Mouse (Mus musculus) liver, adult 2 months (tissue): ENCODE data around the gene Hrg. TPM values are rescaled to one million over a fixed set of nuclear protein-coding genes. Genes with fewer than 3 reads are reported as not detected.
"Not testable (repeated sequence)": the region's sequence is repeated elsewhere in the genome, so short reads cannot be mapped to it uniquely, and the experiment has no call there.

Experiments
- DNase-seq: peaks from one replicate; pipeline ENCODE4 v3.0.0-alpha.2; 2011; ENCODE audit warnings: low read depth, low spot score; ENCODE audit errors: extremely low read depth
- H3K27ac ChIP-seq: fragments of 200-500 bp; replicated peaks from 2 replicates; pipeline ENCODE4 v1.5.1; 2012; ENCODE audit warnings: low read depth, mild to moderate bottlenecking, control low read depth, inconsistent platforms, low read length; ENCODE audit not compliant: insufficient read depth
- H3K27me3 ChIP-seq: fragments of 200-500 bp; 2 replicates; pipeline ENCODE4 v1.6.1; 2012; ENCODE audit warnings: mild to moderate bottlenecking, moderate library complexity, low read length, inconsistent platforms; ENCODE audit not compliant: control insufficient read depth, insufficient read depth
- H3K36me3 ChIP-seq: fragments of 200-500 bp; 2 replicates; pipeline ENCODE4 v1.6.1; 2012; ENCODE audit warnings: low read length, inconsistent platforms; ENCODE audit not compliant: control insufficient read depth, insufficient read depth
- H3K4me1 ChIP-seq: fragments of 200-500 bp; 2 replicates; pipeline ENCODE4 v1.6.1; 2011; ENCODE audit warnings: low read length; ENCODE audit not compliant: control insufficient read depth, insufficient read depth
- H3K4me3 ChIP-seq: fragments of 200-500 bp; 2 replicates; pipeline ENCODE4 v1.5.1; 2011; ENCODE audit warnings: low read depth, mild to moderate bottlenecking, control low read depth, low read length, moderate library complexity; ENCODE audit not compliant: insufficient read depth
- H3K79me2 ChIP-seq: fragments of 200-500 bp; 2 replicates; pipeline ENCODE4 v1.6.1; 2012; ENCODE audit warnings: inconsistent platforms, mild to moderate bottlenecking, low read length, moderate library complexity; ENCODE audit not compliant: control insufficient read depth, insufficient read depth
- H3K9ac ChIP-seq: fragments of 200-500 bp; 2 replicates; pipeline ENCODE4 v1.6.1; 2012; ENCODE audit warnings: low read depth, mild to moderate bottlenecking, control low read depth, inconsistent platforms, low read length
- CTCF ChIP-seq: fragments of 200-500 bp; IDR thresholded peaks from 2 replicates; pipeline ENCODE4 v1.5.1; 2011; ENCODE audit warnings: low read depth, low read length, control low read depth
- POLR2A ChIP-seq: fragments of 200-500 bp; IDR thresholded peaks from 2 replicates; pipeline ENCODE4 v1.6.1; 2011; ENCODE audit warnings: low read length, control low read depth; ENCODE audit not compliant: insufficient read depth; ENCODE audit errors: extremely low read depth
- WGBS: fragments of 180-500 bp; shearing (Covaris S2); methylation state at CpG from one replicate; pipeline ENCODE4 v1.1.7; 2018; 5-methylcytosine and 5-hydroxymethylcytosine counted together
- polyA plus RNA-seq: library from polyadenylated mRNA; depleted of rRNA; stranded (reverse); fragments of >200 nt; gene quantifications from 2 replicates; pipeline ENCODE4 v1.2.3, GENCODE M21; 2012; rRNA removed
- total RNA-seq: library from RNA; depleted of rRNA; stranded (reverse); fragments of >200 nt; gene quantifications from 2 replicates; pipeline ENCODE4 v1.2.3, GENCODE M21; 2014; rRNA removed

Gene Hrg
- total and polyA plus RNA-seq, 2 experiments, result 312 to 574 TPM

DNA sequence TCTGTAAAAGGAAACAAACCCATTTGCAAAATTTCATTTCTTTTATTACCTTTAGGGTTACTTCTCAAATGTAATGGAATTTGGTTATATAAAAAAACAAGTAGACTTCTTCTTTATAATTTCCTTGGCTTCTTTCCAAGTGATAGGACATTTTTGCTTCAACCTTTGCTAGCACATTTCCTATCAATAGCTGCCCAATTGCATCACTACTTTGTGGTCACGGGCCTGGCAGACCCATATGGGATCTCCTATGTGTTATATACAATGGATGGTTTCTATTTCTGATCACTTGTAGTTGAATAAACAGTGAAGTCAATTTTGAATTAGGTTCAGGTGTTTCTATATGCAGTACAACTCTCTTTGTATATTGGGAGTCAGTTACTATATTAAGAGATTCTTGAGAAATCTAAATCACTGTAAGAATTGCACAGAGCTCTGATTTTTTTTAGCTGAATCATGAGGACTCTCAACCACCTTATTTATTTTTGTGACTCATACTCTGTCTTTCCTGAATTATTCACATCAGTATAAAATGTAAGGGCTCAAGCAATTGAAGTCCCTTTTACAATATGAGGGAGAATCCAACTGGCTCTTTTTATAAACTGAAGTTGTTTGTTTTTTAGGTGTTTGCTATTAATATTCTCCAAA, 16.6 kb downstream of the Hrg start:
- TF ChIP-seq POLR2A (no peak), CTCF (no peak)
- Histone ChIP-seq H3K9ac (no peak overlapping the region), H3K27ac (no peak overlapping the region), H3K79me2 (no peaks in the 10 kb centered on the region), H3K27me3 (no peaks in the 10 kb centered on the region), H3K36me3 (no peaks in the 10 kb centered on the region), H3K4me1 (peaks cover 7% of the 10 kb centered on the region; the same call in 1 of the 2 replicates), H3K4me3 (no peak overlapping the region)
- DNase-seq, result no peak
- 75% methylated on average over 1 of the region's 1 CpGs for WGBS

DNA sequence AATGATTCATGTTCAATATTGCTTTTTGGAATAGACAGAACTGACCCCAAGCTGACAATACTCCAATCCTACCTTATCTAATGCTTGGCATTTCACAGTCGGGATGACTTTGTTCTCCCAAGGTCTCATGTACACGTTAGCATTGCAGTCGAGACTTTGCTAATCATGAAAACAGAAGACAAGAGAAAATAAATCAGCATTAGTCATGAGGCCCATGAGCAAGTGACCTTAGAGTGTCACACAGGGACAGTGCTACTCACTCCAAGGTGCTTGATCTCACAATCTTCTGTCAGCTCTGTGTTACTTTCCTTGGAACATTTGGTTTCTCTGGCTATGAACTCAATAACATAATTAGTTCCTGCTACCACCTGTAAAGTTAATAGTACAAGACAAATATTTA, 46.1 kb downstream of the Hrg start:
- peaks cover 31% of the 10 kb centered on the region for H3K36me3 ChIP-seq

More for the DNA sequence above, 46.1 kb downstream of the Hrg start:
- not testable (repeated sequence) for H3K9ac ChIP-seq, H3K27ac ChIP-seq, H3K27me3 ChIP-seq, H3K79me2 ChIP-seq, DNase-seq, H3K4me3 ChIP-seq, H3K4me1 ChIP-seq
- 87% methylated on average over 3 of the region's 3 CpGs for WGBS

Other genes with a start within 250 kb of the Hrg start
- not detected in 2 replicates for gene Crygs, start 139.5 kb upstream of the Hrg start, total RNA-seq
- 0.10 and 0.14 TPM in 2 replicates for gene Crygs, start 139.5 kb upstream of the Hrg start, polyA plus RNA-seq
- gene Tbccd1, start 93.4 kb upstream of the Hrg start, total RNA-seq, result 22.7 and 24.0 TPM in 2 replicates
- gene Tbccd1, start 93.4 kb upstream of the Hrg start, polyA plus RNA-seq, result 16.9 and 19.9 TPM in 2 replicates
- gene Dnajb11, start 93.2 kb upstream of the Hrg start, total RNA-seq, result 62.0 and 67.7 TPM in 2 replicates
- gene Dnajb11, start 93.2 kb upstream of the Hrg start, polyA plus RNA-seq, result 20.7 and 23.9 TPM in 2 replicates
- gene Ahsg, start 59.8 kb upstream of the Hrg start, total RNA-seq, result 10,308 and 11,624 TPM in 2 replicates
- 17,109 and 17,601 TPM in 2 replicates for gene Ahsg, start 59.8 kb upstream of the Hrg start, polyA plus RNA-seq
- 107 and 165 TPM in 2 replicates for gene Fetub, start 32.7 kb upstream of the Hrg start, total RNA-seq
- 414 and 419 TPM in 2 replicates for gene Fetub, start 32.7 kb upstream of the Hrg start, polyA plus RNA-seq
- 449 and 472 TPM in 2 replicates for gene Kng2, start 78.4 kb downstream of the Hrg start, total RNA-seq
- gene Kng2, start 78.4 kb downstream of the Hrg start, polyA plus RNA-seq, result 97.8 and 123 TPM in 2 replicates
- gene Kng1, start 106.8 kb downstream of the Hrg start, total RNA-seq, result 1,906 and 2,075 TPM in 2 replicates
- 642 and 701 TPM in 2 replicates for gene Kng1, start 106.8 kb downstream of the Hrg start, polyA plus RNA-seq
- gene Eif4a2, start 156.4 kb downstream of the Hrg start, total RNA-seq, result 325 and 412 TPM in 2 replicates
- 64.4 and 75.9 TPM in 2 replicates for gene Eif4a2, start 156.4 kb downstream of the Hrg start, polyA plus RNA-seq
- gene Rfc4, start 176.7 kb downstream of the Hrg start, total RNA-seq, result 5.2 and 5.3 TPM in 2 replicates
- gene Rfc4, start 176.7 kb downstream of the Hrg start, polyA plus RNA-seq, result 0.32 TPM in 1 of 2 replicates, not detected in the other
- 0.87 and 1.2 TPM in 2 replicates for gene Adipoq, start 195.5 kb downstream of the Hrg start, total RNA-seq
- gene Adipoq, start 195.5 kb downstream of the Hrg start, polyA plus RNA-seq, result 0.09 TPM in 1 of 2 replicates, not detected in the other